Mouse (Mus musculus): ENCODE results near the gene Rpap3. TPM values are rescaled to one million over a fixed set of nuclear protein-coding genes. Genes with fewer than 3 reads are reported as not detected.

The Rpap3 gene
- total RNA-seq, 1 experiment from 2014 or later = 46.8 TPM

GRCm38 (mm10) chr15:97658755-97659116, 46.9 kb downstream of the Rpap3 start:
- no peak for ATAC-seq (replicated peaks; ENCODE audit: low read depth, poor library complexity, severe bottlenecking)

- ATAC-seq (replicated peaks; ENCODE audit: low read depth, poor library complexity, severe bottlenecking) = no peak
Measured at GRCm38 (mm10) chr15:97657856-97658754, 47.5 kb downstream of the Rpap3 start.

- ATAC-seq (replicated peaks; ENCODE audit: low read depth, poor library complexity, severe bottlenecking) = no peak
Measured at GRCm38 (mm10) chr15:97657420-97657819, 48.2 kb downstream of the Rpap3 start.

- ATAC-seq (replicated peaks; ENCODE audit: low read depth, poor library complexity, severe bottlenecking) = no peak
Measured at GRCm38 (mm10) chr15:97649726-97650125, 55.9 kb downstream of the Rpap3 start.

- ATAC-seq (replicated peaks; ENCODE audit: low read depth, poor library complexity, severe bottlenecking) = no peak
Measured at GRCm38 (mm10) chr15:97648176-97648575, 57.4 kb downstream of the Rpap3 start.

- no peak for ATAC-seq (replicated peaks; ENCODE audit: low read depth, poor library complexity, severe bottlenecking)
Measured at GRCm38 (mm10) chr15:97646426-97646825, 59.2 kb downstream of the Rpap3 start.

GRCm38 (mm10) chr15:97643986-97644385, 61.6 kb downstream of the Rpap3 start:
- ATAC-seq (replicated peaks; ENCODE audit: low read depth, poor library complexity, severe bottlenecking) = no peak

Other genes starting within 250 kb of the Rpap3 start
- 0.49 and 2.3 TPM in 2 replicates for gene Endou, start 25.5 kb upstream of the Rpap3 start, total RNA-seq (2017)
- 6.1 and 7.5 TPM in 2 replicates for gene Rapgef3, start 62.1 kb upstream of the Rpap3 start, total RNA-seq (2017)
- 55.3 and 57.2 TPM in 2 replicates for gene Slc48a1, start 72.7 kb upstream of the Rpap3 start, total RNA-seq (2017)
- gene Hdac7, start 138.7 kb upstream of the Rpap3 start, total RNA-seq (2017) = 22.2 and 30.7 TPM in 2 replicates
- 3.0 and 3.5 TPM in 2 replicates for gene Vdr, start 204.8 kb upstream of the Rpap3 start, total RNA-seq (2017)

Data from common myeloid progenitor, adult 5-6 weeks (primary cell).